12 mouse cellular contexts compared by ENCODE assay signal in genomic region chr2:38040845-38041244, GRCm38 (mm10).
DNase-seq lines count a peak whose midpoint lies in the region; ATAC-seq and TF ChIP-seq lines count a peak whose summit lies in the region.
"Had no signal": no experiment of that assay in that cellular context is flagged by ENCODE, and none has a peak within 500 bp of the region (broad histone marks: within the 10 kb centered on the region; RNA-seq: fewer than 3 reads in every experiment).

No protein-coding gene starts in this region.

- peak overlapping the region; percentile 50; the same call in 1 of the 2 replicates for H3K27ac ChIP-seq in kidney, postnatal 0 days
- H3K27ac ChIP-seq: liver, embryonic 12.5 days had no signal

- H3K9ac ChIP-seq in kidney, postnatal 0 days (ENCODE audit: low read depth, low read length) = no peak overlapping the region
- H3K9ac ChIP-seq: liver, embryonic 12.5 days had no signal

- H3K4me1 ChIP-seq in kidney, postnatal 0 days (replicated peaks; ENCODE audit: insufficient read depth, low read length) = peaks cover 4% of the 10 kb centered on the region; the same call in 1 of the 2 replicates
- H3K4me1 ChIP-seq: liver, embryonic 12.5 days had no signal

- H3K4me3 ChIP-seq in kidney, postnatal 0 days (replicated peaks; ENCODE audit: low read depth, low read length) = no peak overlapping the region
- H3K4me3 ChIP-seq: liver, embryonic 12.5 days had no signal

- no peak overlapping the region for H3K4me2 ChIP-seq in kidney, postnatal 0 days (ENCODE audit: low read length)
- H3K4me2 ChIP-seq: liver, embryonic 12.5 days had no signal

- H3K36me3 ChIP-seq in kidney, postnatal 0 days (ENCODE audit: insufficient read depth, low read length) = no peaks in the 10 kb centered on the region
- H3K36me3 ChIP-seq: liver, embryonic 12.5 days had no signal

- no peak for TF ChIP-seq CTCF in kidney, postnatal 0 days (IDR thresholded peaks at IDR 0.05; ENCODE audit: low read depth)

- H3K9me3 ChIP-seq in kidney, postnatal 0 days (replicated peaks; ENCODE audit: low read length) = no peaks in the 10 kb centered on the region
- H3K9me3 ChIP-seq: liver, embryonic 12.5 days had no signal

- WGBS in kidney, postnatal 0 days = 40% methylated on average over 3 of the region's 3 CpGs

- peak; percentile 16 for DNase-seq in cerebellum, adult 11-12 months
- no peak for DNase-seq in cerebellum, adult 11 months
- DNase-seq in ovary, adult 18-20 months (ENCODE audit: low spot score) = peak; percentile 6
- no peak for DNase-seq in ovary, postnatal 36 days (ENCODE audit: low spot score)
- peak; percentile 85 for DNase-seq in kidney, postnatal 0 days (ENCODE audit: low spot score)
- DNase-seq in spleen, adult 12 weeks (ENCODE audit: low spot score) = no peak
- DNase-seq in lung, postnatal 10 days = no peak
- no peak for DNase-seq in right cerebral cortex, postnatal 36 days (ENCODE audit: low spot score in 2 of 2)
- DNase-seq: heart, adult 18-20 months; heart, postnatal 14 days had no signal

- ATAC-seq in kidney, postnatal 0 days (replicated peaks; ENCODE audit: low FRiP score, low read depth) = peak; percentile 96
- ATAC-seq: forebrain, embryonic 16.5 days; liver, embryonic 12.5 days had no signal

- no peaks in the 10 kb centered on the region for H3K27me3 ChIP-seq in kidney, postnatal 0 days (ENCODE audit: insufficient read depth, low read length)
- H3K27me3 ChIP-seq: liver, embryonic 12.5 days had no signal

Comparison
In these comparisons a context has a peak if more than half of its experiments do, and no peak if none do; other contexts are left out.
1. DNase-seq: peak in cerebellum, adult 11-12 months (single experiment), ovary, adult 18-20 months (single experiment) and kidney, postnatal 0 days (single experiment); none in cerebellum, adult 11 months (single experiment), ovary, postnatal 36 days (single experiment), spleen, adult 12 weeks (single experiment), lung, postnatal 10 days (single experiment) and right cerebral cortex, postnatal 36 days (0 of 2).